Mouse (Mus musculus) myocyte (in vitro differentiated cells): Measurements from ENCODE around the gene Plekhs1.

ENCODE experiments used
- CEBPB ChIP-seq: IDR thresholded peaks from 2 replicates; pipeline ENCODE4 v1.6.1; 2011; ENCODE audit warnings: mild to moderate bottlenecking, moderate library complexity; ENCODE audit not compliant: poor library complexity, insufficient read depth, severe bottlenecking
- MAX ChIP-seq: IDR thresholded peaks from one replicate; pipeline ENCODE4 v1.6.1; 2011; ENCODE audit warnings: low read depth, mild to moderate bottlenecking, control low read depth
- MYOG ChIP-seq, 3 experiments: IDR thresholded peaks; one replicate each; pipeline ENCODE4 v1.6.1; 2011; ENCODE audit warnings: control low read depth in 2 of 3, low read depth in 2 of 3, mild to moderate bottlenecking in 2 of 3; ENCODE audit not compliant: insufficient read length in 2 of 3, control insufficient read depth in 1 of 3, insufficient read depth in 1 of 3
- POLR2A ChIP-seq: IDR thresholded peaks from one replicate; pipeline ENCODE4 v1.6.1; 2011; ENCODE audit warnings: low read depth, mild to moderate bottlenecking, control low read depth, moderate library complexity; ENCODE audit not compliant: insufficient read length
- POLR2AphosphoS2 ChIP-seq: IDR thresholded peaks from one replicate; pipeline ENCODE4 v1.6.1; 2011; ENCODE audit warnings: low read depth, control low read depth; ENCODE audit not compliant: insufficient read length
- SRF ChIP-seq: IDR thresholded peaks from one replicate; pipeline ENCODE4 v1.6.1; 2011; ENCODE audit warnings: low read depth; ENCODE audit not compliant: control insufficient read depth, insufficient read length
- USF1 ChIP-seq: IDR thresholded peaks from one replicate; pipeline ENCODE4 v1.6.1; 2011; ENCODE audit warnings: low read depth, mild to moderate bottlenecking, control low read depth, moderate library complexity

DNA sequence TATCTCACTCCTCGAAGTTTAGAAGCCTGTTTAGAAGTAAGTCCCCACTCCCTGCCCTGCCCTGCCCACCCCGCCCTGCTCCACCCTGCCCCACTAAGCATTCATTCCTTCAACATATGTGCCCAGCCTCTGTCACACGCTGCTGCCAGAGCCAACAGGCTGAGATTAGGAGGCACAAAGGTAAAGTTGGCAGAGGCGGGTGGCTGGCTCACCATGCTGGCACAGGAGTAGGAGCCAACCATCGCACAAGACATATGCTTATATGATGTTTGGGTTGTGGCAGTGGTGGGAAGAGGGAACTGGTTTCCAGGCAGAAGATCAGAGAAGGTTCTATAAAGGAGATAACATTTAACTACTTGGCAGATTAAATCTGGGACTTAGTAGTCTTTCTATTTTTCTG is 15.8 kb downstream of the Plekhs1 start:
- TF ChIP-seq MAX = no peak
- no peak for TF ChIP-seq MYOG (IDR thresholded peaks at IDR 0.05; ENCODE audit: control insufficient read depth in 1 of 3, insufficient read depth in 1 of 3, insufficient read length in 2 of 3, low read depth in 2 of 3)
- TF ChIP-seq SRF = no peak
- no peak for TF ChIP-seq POLR2A
- TF ChIP-seq POLR2AphosphoS2 = no peak
- TF ChIP-seq USF1 = no peak
- TF ChIP-seq CEBPB = no peak
